Mouse (Mus musculus) adrenal gland, postnatal 14 days (tissue): ENCODE measurements around the gene Gm21860. TPM values are rescaled to one million over a fixed set of nuclear protein-coding genes. Genes with fewer than 3 reads are reported as not detected.
"Not testable (repeated sequence)": the region's sequence is repeated elsewhere in the genome, so short reads cannot be mapped to it uniquely, and the experiment has no call there.

Experiments used
- DNase-seq: peaks from one replicate; pipeline ENCODE4 v3.0.0; 2021; ENCODE audit warnings: mixed read lengths
- long read RNA-seq, 2 experiments: library from polyadenylated mRNA; stranded (forward); transcript quantifications; one replicate each; pipeline ENCODE4 v2.0.0; 2021
- total RNA-seq: library from RNA; stranded (reverse); gene quantifications from 2 replicates; pipeline ENCODE4 v1.2.3, GENCODE M21; 2021

Gene Gm21860
- total RNA-seq, result not detected in 2 replicates
- long read RNA-seq, experiment 1, result 0 reads
- long read RNA-seq, experiment 2, result 0 reads

DNA sequence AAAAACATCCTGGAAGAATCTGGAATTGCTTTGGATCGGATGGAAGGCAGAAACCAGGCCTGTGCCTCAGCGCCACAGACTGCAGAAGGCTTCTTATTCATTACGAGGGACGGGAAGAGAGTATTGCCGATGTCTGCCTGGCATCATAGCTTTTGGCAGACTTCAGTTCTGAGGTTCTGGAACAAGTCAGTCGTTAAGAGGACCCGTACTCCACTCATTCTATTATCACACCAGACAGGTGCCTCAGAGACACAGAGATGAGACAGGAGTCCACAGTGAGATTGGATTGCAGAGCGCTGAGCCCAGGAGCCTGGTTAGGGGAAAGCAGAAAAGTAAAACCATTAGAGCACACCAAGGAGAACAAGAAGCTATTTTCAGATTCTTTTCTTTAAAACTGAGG is at the start of gene Gm21860:
Gene Gm21860 (minus strand): TSS at position 101 of the 400 bp plus-strand sequence.
- not testable (repeated sequence) for DNase-seq

DNA sequence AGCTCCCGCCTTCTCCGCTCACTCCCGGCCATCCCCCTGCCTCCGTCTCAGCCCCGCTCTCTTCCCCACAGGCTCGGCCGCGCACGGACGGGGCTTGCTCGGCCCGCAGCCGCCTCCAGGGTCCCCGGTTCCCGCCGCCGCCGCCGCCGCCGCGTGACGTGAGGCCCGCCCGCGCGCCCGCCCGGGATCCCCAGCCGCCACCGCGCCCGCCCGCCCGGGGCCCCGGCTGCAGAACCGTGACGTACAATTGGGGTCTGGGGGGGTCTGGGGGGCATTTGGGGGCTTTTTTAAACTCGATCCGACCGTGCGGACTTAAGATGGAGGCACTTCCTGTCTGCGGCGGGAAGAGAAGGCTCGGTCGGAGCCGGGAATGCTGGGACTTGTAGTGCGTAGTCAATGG is 29.8 kb upstream of the Gm21860 start, which contains the start of gene Gm47283:
Gene Gm47283 (plus strand): TSS at position 301 of the 400 bp plus-strand sequence.
- DNase-seq, result not testable (repeated sequence)

DNA sequence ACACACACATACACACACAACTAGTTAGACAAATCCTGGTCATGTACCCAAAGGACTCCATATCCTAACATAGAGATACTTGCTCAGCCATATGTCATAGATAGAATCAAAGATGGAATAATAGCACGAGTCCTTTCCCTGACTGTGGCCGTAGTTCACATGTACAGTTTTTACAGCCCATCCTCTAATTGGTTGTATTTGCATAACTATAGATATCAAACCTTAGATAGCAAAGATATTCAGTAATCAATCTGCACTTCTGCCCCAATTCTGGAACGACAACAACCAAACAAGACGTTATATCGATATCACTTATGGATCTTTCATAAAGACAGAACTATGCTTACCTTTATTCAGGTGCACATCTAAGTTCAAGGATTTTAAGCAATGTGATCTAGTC is 9.4 kb downstream of the Gm21860 start:
- DNase-seq, result not testable (repeated sequence)

DNA sequence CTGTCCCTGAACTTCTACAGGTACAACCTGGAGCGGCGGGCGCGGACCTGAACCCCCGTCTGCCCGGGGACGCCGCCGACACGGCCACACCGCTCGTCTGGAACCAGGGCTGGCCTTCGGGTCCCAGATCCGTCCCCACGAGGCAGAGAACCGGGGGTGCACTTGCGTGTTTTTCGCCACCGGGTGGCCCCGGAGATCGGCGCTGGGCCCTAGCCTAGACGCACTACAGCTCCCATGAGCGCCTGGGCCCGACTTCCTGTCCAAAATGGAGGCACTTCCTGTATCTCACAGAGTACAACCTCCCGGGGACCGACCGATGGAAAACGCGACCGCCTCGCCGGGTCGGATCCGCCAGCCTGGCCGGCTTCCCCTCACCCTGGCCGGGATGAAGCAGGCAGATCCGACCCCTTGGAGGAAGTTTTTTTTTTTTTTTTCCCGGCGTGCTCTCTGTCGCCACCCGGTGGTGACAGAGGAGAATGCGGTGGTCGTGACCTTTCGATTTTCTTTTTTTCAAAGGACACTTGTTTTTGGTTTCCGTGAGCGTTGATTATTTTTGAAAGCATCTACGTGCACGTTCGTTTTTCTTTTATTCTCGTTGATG is 10.1 kb downstream of the Gm21860 start:
- DNase-seq, result peak; percentile 84

DNA sequence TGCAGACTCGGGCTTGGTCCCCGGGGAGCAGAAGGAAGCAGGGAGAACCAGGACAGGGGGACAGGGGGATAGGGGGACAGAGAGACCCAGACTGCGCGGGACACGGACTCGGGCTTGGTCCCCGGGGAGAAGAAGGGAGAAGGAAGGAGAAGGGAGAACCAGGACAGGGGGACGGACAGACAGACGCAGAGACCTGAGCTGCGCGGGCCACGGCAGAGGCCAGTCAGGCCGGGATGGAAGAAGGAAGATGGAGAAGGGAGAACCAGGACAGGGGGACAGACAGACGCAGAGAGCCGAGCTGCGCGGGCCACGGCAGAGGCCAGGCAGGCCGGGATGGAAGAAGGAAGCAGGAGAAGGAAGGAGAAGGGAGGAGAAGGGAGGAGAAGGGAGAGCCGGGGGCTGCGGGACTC is 10.8 kb downstream of the Gm21860 start:
- no peak for DNase-seq

DNA sequence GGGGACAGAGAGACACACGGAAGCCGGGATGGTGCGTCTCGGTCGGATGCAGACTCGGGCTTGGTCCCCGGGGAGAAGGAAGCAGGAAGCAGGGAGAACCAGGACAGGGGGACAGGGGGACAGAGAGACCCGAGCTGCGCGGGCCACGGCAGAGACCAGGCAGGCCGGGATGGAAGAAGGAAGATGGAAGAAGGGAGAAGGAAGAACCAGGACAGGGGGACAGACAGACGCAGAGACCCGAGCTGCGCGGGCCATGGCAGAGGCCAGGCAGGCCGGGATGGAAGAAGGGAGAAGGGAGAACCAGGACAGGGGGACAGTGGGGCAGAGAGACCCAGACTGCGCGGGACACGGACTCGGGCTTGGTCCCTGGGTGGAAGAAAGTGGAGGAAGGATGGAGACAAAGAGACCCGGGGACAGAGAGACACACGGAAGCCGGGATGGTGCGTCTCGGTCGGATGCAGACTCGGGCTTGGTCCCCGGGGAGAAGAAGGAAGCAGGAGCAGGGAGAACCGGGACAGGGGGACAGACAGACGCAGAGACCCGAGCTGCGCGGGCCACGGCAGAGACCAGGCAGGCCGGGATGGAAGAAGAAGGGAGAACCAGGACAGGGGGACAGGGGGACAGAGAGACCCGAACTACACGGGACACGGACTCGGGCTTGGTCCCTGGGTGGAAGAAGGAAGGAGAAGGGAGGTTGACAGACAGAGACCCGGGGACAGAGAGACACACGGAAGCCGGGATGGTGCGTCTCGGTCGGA is 11.4 kb downstream of the Gm21860 start:
- DNase-seq, result peak; percentile 10

DNA sequence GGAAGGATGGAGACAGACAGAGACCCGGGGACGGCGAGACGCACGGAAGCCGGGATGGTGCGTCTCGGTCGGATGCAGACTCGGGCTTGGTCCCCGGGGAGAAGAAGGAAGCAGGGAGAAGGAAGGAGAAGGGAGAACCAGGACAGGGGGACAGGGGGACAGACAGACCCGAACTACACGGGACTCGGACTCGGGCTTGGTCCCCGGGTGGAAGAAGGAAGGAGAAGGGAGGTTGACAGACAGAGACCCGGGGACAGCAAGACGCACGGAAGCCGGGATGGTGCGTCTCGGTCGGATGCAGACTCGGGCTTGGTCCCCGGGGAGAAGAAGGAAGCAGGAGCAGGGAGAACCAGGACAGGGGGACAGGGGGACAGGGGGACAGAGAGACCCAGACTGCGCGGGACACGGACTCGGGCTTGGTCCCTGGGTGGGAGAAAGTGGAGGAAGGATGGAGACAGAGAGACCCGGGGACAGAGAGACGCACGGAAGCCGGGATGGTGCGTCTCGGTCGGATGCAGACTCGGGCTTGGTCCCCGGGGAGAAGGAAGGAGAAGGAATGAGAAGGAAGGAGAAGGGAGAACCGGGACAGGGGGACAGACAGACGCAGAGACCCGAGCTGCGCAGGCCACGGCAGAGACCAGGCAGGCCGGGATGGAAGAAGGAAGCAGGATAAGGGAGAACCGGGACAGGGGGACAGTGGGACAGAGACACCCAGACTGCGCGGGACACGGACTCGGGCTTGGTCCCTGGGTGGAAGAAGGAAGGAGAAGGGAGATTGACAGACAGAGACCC is 12.2 kb downstream of the Gm21860 start:
- DNase-seq, result not testable (repeated sequence)

DNA sequence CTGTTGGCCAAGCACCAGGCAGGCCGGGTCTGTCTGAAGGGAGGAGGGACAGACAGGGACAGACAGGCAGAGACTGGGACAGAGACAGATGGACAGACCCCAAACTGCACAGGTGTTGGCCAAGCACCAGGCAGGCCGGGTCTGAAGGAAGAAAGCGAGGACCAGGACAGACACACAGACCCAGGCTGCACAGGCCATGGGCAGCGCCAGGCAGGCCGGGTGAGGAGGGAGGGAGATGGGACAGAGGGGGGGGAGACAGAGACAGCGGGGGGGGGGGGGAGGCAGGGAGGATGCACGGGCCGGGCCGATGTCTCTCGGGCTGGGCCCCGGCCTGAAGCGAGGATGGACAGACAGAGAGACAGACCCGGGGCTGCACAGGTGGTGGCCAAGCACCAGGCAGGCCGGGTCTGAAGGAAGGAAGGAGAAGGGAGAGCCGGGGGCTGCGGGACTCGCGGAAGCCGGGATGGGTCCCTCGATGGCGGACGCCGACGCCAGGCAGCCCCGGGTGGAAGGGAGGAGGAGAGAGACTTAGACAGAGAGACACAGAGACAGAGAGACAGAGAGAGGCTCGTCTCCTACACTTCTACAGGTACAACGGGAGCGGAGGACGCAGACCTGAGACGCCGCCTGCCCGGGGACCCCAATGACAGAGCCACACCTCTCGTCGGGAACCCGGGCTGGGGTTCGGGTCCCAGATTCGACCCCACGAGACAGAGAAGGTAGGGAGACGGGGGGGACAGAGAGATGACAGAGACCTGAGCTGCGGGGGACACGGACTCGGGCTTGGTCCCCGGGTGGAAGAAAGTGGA is 13.0 kb downstream of the Gm21860 start:
- peak; percentile 6 for DNase-seq

DNA sequence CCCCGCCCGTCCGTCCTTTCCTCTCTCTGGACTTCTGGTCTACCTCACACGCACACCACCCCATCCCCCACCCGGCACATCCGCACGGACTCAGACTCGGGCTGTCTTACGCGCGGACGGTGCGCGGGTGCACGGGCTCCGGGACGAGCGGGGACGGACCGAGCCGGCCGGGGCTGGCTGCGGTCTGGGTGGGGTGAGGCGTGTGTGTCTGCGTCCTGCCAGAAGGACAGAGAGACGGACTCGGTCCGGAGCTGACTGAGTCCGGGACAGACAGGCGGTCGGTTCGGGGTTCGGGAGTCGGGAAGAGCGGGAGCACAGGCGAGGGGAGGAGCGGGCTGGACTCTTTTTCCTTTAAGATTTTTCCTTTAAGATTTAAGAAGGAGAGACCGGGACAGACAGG is 13.6 kb downstream of the Gm21860 start:
- DNase-seq, result peak; percentile 18

DNA sequence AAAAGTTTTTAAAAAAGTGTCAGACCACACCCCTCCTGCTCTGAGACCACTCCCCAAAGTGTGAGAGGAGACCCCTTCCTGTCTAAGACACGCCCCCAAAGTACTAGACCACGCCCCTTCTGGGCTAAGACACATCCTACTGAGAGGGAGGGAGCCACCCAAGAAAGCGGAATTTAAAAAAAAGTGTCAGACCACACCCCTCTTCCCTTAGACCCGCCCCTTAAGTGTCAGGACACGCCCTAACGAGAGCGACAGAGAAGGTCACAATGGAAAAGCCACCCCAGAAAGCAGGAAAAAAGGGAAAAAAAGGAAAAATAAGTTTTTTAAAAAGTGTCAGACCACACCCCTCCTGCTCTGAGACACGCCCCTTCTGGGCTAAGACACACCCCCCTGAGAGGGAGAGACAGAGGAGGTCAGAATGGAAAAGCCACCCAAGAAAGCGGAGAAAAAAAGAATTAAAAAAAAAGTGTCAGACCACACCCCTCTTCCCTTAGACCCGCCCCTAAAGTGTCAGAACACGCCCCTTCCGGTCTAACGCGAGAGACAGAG is 14.5 kb downstream of the Gm21860 start:
- DNase-seq, result peak; percentile 73

DNA sequence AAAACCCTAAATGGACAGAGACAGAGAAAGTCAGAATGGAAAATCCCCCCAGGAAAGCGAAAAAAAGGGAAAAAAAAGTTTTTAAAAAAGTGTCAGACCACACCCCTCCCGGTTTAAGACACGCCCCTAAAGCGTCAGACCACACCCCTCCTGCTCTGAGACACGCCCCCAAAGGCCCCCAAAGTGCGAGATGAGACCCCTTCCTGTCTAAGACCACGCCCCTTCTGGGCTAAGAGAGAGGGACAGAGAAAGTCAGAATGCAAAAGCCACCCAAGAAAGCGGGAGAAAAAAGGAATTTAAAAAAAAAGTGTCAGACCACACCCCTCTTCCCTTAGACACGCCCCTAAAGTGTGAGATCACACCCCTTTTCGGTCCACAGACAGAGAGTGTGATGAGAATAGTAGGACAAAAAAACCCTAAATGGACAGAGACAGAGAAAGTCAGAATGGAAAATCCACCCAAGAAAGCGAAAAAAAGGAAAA is 15.0 kb downstream of the Gm21860 start:
- peak; percentile 33 for DNase-seq

DNA sequence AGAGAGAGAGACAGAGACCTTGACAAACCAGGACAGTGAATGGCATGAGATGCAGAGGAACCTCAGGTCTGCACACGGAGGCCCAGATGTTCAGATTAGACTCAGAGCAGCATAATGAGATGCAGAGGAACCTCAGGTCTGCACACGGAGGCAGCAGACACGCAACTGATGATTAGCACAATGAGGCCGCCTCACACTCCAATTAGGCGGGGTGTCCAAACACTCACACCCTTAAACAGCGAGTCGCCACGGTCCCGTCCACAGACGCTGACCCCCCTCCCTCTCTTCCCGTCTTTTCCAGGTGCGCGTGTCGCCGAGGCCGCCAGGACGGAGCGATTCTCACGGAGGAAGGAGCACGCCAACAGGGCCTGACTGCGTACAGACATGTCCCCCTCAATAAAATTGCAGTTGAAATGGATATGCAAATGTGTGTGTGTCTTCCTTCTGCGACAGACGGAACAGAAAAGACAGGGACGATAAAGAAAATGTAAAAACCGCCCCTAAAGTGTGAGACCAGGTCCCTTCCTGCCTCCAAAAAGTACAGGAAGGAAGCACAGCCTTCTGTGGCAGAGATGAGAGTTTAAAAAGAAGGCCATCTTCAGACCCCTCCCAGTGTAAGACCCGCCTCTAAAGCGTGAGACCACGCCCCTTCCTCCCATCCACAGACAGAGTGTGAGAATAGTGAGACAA is 15.6 kb downstream of the Gm21860 start:
- DNase-seq, result peak; percentile 32

DNA sequence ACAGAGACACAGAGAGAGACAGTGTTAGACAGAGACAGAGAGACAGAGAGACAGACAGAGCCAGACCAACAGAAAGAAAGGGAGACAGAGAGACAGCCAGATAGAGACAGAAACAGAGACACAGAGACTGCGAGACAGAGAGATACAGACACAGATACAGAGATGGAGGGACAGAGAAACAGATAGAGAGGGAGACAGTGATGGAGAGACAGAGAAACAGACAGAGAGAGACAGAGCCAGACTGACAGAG is 16.3 kb downstream of the Gm21860 start:
- no peak for DNase-seq

DNA sequence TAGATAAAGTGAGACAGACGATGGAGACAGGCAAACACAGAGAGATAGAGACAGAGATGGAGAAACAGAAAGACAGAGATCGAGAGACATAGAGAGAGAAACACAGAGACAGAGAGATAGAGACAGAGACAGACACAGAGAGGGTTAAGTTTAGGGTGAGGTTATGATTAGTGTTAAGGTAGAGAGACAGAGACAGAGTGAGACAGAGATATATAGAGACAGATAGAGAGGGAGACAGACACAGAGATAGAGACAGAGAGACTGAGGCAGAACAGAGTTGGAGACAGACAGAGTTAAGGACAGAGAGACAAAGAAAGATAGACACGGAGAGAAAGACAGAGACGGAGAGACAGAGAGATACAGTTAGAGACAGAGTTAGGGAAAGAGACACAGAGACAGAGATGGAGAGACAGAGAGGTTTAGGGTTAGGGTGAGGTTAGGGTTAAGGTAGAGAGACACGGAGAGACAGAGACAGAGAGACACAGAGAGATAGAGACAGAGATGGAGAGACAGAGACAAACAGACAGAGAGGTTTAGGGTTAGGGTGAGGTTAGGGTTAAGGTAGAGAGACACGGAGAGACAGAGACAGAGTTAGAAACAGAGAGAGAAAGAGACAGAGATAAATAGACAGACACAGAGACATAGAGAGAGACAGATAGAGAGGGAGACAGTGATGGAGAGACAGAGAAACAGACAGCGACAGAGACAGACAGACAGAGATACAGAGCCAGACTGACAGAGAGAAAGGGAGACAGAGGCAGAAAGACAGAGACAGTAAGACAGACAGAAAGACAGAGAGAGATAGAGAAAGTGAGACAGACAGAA is 16.8 kb downstream of the Gm21860 start:
- no peak for DNase-seq

DNA sequence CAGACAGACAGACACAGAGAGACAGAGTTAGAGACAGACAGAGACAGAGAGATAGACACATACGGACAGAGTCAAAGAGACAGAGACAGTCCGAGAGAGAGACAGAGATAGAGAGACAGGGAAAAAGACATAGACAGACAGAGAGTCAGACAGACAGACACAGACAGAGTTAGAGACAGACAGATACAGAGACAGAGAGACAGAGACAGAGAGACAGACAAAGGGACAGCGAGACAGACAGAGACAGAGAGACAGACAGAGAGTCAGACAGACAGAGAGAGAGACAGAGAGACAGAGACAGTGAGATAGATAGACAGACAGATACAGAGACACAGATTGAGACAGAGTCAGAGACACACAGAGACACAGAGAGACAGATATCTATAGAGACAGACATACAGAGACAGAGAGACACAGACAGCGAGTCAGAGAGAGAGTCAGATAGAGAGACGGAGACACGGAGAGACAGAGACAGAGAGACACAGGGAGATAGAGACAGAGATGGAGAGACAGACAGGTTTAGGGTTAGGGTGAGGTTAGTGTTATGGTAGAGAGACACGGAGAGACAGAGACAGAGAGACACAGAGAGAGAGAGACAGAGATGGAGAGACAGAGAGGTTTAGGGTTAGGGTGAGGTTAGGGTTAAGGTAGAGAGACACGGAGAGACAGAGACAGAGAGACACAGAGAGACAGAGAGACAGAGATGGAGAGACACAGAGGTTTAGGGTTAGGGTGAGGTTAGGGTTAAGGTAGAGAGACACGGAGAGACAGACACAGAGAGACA is 18.2 kb downstream of the Gm21860 start:
- not testable (repeated sequence) for DNase-seq

DNA sequence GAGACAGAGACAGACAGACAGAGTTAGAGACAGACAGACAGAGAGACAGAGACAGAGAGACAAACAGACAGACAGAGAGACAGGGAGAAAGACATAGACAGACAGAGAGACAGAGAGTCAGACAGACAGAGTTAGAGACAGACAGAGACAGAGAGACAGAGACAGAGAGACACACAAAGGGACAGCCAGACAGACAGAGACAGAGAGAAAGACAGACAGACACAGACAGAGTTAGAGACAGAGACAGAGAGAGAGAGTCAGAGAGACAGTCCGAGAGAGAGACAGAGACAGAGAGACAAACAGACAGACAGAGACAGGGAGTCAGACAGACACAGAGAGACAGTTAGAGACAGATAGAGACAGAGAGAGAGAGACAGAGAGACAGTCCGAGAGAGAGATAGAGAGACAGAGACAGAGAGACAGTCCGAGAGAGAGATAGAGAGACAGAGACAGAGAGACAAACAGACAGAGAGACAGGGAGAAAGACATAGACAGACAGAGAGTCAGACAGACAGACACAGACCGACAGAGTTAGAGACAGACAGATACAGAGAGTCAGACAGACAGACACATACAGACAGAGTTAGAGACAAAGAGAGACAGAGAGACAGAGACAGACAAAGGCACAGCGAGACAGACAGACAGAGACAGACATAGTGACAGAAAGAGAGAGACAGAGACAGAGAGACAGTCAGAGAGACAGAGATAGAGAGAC is 19.3 kb downstream of the Gm21860 start:
- not testable (repeated sequence) for DNase-seq

DNA sequence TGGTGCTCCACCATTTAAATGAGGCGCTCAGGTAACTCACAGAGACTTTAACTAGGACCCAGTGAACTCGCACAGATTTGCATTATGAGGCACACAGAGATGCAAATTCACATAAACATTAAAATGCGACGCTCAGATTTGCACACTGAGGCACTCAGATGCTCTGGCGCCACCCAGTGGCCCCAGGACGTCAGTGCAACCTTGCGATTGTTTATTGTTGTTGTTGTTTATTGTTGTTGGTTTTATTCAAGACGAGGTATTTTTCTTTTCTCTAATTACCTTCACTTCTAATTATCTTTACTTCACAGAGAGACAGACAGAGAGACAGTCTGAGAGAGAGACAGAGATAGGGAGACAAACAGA is 20.3 kb downstream of the Gm21860 start:
- DNase-seq, result peak; percentile 44

DNA sequence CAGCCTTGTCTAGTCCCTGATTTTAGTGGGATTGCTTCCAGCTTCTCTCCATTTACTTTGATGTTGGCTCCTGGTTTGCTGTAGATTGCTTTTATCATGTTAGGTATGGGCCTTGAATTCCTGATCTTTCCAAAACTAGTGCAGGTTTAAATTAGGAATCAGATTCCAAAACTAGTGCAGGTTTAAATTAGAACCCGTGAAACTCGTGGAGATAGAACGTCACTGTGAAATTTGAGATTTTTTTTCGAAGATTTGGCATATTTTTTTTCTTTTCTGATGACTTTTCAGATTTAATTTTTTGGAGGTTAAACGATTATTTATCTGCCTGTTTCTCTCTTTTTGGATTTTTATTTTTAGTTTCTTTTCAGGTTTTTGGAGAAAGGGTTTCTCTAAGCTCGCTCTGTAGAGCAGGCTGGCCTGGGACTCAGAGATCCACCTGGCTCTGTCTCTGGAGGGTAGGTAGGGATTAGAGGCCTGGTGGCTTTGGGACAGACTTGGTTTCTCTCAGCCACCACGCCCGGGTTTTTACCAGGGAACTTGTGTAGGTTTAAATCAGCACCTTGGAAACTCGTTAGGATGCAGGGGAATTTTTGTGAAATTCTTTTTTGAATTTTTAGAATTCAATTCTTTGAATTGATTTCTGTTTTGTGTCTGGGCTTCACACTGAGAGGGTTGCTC is 20.8 kb downstream of the Gm21860 start:
- not testable (repeated sequence) for DNase-seq
